Mouse (Mus musculus) 3134 (cell line): ENCODE results near the gene Ddx19b.
"Not testable (repeated sequence)": the region's sequence is repeated elsewhere in the genome, so short reads cannot be mapped to it uniquely, and the experiment has no call there.

Experiments
- DNase-seq: peaks from one replicate; pipeline ENCODE4 v3.0.0-alpha.2; 2011; ENCODE audit warnings: low spot score; ENCODE audit not compliant: insufficient read length; ENCODE audit errors: extremely low read depth

The Ddx19b gene

DNA sequence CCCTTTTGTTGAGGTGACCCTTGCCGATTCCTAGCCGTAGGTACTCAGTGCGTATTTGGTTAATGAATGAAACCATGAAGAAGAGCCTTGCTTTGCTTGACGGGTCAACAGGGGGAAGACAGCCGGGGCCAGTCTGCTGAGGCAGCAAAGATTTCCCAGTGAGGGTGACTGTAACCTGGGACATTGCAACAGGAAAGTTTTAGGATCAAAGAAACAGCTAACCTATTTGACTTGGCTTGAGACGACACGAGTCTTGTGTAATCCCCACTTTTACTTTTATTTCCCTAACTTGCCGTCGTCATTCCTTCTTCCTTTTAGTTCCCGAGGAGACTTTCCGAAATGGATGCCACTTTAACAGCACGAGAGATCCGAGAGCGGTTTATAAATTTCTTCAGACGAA lies 5.0 kb upstream of the Ddx19b start:
- DNase-seq: no peak

GRCm38 (mm10) chr8:111034276-111034675 lies 2.7 kb upstream of the Ddx19b start:
- DNase-seq: no peak

DNA sequence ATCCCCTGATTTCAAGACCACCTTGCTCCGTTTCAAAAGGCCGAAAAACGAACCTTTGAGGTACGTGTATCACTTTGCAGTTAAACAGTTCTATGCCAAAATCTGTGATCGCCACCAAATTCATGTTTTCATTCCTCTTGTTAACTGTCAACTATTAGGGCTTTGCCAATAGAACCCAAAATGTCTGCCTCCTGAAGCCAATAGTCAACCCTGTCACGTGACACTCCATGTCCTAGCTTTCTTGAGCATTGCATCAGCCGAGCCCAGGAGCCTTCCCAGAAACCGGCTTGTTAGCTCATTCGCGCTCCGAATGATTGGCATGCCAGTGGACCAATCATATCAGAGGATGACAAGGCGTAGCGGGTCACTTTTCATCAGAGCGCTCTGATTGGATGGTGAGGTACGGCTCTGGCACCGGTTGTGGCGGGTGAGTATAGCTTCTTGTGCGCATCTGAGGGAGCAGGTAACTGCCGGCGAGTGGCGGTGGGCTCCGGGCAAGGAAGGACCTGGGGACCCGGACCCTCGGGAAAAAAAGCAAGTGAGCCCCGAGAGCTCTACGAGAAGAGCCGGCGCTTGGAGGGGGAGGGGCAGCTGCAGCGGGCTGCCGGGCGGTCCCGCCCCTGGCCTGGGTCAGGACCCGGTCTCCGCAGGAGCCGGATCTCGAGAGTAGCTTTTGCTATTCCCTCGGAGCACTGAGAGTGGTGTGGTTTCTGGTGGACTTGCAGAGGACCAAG lies 2.1 kb upstream of the Ddx19b start:
- DNase-seq: peak; percentile 88

DNA sequence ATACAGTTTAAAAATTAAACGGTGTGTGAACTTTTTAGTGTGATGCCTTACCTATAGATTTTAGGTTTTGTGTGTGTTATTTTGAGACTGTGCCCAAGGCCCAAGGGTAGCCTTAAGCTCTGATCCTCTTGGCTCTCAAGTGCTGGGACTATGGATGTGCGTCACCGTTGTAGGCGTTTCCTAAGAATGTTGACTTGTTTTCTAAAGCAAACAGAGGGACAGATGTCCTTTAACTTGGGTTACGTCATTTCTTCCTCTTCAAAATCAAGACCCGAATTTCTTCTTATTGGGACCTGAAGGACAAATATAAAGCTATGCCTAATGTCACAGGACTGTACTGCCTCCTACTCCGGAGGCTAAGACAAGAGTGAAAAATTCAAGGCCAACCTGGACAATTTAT lies 1.4 kb upstream of the Ddx19b start, which contains the start of gene Aars:
Aars (plus strand) TSS at position 229 of the 400 bp plus-strand sequence.
- no peak for DNase-seq

DNA sequence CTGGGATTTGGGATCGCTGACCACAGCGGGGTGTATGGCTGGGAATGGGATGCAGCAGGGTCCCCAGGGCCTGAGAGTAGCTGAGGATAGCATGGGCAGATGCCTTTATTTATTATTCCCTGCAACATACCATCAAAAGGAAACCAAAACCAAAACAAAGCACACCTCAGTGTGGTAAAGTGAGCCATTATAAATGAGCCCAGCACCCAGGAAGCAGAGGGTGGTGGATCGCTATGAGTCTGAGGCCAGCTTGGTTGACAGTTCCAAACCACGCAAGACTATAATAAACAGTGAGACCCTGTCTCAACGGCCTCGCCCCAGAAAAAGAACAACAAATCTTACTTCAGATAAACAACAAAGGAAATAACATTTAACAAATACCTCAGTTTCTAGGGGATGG lies 1.5 kb downstream of the Ddx19b start:
- no peak for DNase-seq

- DNase-seq: peak; percentile 47
Observed at GRCm38 (mm10) chr8:111029589-111029988, 2.0 kb downstream of the Ddx19b start.

- peak; percentile 94 for DNase-seq
Observed at GRCm38 (mm10) chr8:111027391-111027937, 4.1 kb downstream of the Ddx19b start.

DNA sequence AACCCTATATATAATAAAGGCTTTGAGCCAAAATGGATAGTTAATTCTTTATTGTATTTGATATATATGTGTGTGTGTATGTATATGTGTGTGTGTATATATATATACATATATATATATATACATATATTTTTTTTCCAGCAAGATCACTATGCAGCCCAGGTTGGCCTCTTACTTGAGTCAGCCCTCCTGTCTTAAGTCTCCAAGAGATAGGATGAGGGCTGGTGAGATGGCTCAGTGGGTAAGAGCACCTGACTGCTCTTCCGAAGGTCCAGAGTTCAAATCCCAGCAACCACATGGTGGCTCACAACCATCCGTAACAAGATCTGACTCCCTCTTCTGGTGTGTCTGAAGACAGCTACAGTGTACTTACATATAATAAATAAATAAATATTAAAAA lies 4.9 kb downstream of the Ddx19b start:
- not testable (repeated sequence) for DNase-seq

DNA sequence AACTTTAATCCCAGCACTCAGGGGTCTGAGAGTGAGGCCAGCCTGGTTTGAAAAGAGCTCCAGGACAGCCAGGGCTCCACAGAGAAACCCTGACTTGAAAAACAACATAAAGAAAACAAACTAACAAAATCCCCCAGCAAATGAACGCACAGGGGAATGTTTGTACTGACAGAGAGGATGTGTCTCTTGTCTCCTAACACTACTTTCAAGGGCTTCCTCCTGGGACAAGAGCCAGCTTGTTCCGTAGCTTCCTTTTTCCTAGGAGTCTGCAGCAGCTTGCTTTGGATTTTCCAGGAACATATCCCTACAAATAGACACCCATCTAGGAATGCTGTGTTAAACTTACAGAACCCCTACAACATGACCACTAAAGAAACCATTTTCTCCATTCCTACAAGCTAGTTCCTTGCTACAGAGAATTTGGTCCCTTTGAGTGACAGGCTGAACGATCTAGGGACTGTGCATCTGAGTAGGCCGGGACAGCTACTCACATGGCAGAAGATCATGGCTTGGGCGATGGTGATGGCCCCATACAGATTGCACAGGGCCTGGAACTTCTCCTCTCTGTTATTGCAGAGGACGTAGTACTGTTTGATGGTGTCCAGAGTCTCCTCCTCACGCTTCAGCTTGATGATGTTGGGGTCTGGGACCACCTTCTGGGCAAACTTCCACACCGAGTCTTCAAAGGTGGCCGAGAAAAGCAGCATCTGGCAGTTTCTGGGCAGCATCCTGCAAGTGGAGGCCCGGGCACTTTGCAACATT lies 21.1 kb downstream of the Ddx19b start:
- not testable (repeated sequence) for DNase-seq

GRCm38 (mm10) chr8:110997547-110998531 lies 33.7 kb downstream of the Ddx19b start, which contains the start of gene Ddx19a:
TSS of gene Ddx19a (minus strand) at chr8:110997800.
- peak; percentile 89 for DNase-seq

DNA sequence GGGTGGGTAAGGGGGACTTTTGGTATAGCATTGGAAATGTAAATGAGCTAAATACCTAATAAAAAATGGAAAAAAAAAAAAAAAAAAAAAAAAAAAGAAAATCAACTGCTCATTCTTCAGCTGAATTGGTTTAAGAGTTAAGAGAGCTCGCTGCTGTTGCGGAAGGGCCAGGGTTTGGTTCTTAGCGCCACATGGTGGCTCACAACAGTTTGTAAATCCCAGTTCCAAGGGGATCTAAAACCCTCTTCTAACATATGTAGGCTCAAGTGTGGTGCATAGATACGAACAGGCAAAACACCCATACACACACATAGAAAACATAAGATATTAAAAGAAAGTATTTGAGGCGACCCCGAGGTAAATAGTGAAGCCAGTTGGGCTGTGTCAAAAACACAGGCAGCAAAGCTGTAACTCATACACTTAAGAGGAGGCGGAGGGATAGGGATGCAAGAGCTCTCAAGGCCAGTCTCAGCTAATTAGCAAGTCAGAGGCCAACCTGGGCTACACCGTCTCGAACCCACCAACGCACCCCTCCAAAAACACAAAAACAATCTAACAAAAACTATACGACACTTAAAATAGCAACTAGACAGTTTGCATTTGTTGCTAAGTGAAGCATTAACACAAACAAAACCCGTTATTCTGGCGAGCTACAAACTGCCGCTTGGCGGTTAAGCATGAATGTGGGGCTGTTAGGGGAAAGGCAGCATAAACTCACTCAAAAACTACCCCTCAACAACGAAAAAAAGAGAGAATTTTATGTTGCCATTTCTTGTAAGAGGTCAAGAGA lies 34.7 kb downstream of the Ddx19b start:
- no peak for DNase-seq

GRCm38 (mm10) chr8:110990017-110990416 lies 41.5 kb downstream of the Ddx19b start:
- DNase-seq: no peak

DNA sequence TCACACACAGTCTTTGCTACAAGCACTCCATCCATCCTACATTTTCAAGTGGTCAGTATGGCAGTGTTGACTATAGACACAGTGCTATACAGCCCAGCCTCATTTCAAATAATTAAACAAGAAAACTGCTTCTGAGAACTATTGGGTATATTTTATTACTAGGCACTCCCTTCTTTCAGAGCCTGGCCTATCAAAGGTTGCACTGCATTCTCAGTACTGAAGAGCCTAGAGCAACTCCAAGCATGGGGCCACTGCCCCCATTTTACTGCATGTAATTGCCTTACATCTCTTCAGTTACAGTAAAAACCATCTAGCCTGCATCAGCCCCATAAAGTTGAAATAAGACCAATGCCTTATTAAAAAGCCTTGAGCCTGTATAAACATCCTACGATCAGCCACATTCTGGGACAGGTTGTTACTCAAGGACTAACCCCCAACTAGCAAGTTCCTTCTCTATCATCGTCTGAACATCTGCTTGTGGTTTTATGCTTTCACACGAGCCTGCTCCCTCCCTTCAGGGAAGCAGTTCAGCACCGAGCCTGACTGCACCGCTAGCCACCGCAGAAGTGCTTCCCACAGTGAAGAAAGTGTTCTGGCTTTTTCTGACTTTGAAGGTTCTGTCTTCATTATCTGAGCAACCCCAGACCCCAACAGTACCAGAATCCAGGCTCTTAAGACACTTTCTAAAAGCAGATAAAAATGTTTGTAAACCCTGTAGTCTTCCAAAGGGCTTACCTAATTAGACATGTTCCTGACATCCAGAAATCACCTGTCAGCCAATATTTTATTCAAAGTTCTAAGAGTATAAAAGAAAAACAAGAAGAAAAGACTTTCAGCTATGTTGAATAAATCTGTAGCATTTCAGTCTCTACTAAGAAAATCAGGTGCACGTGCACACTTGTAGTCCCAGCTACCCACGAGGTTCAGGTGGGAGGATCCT lies 43.5 kb downstream of the Ddx19b start:
- no peak for DNase-seq

- no peak for DNase-seq
Observed at GRCm38 (mm10) chr8:110981304-110981703, 50.2 kb downstream of the Ddx19b start.

DNA sequence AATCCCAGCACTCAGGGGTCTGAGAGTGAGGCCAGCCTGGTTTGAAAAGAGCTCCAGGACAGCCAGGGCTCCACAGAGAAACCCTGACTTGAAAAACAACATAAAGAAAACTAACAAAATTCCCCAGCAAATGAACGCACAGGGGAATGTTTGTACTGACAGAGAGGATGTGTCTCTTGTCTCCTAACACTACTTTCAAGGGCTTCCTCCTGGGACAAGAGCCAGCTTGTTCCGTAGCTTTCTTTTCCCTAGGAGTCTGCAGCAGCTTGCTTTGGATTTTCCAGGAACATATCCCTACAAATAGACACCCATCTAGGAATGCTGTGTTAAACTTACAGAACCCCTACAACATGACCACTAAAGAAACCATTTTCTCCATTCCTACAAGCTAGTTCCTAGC lies 53.6 kb downstream of the Ddx19b start:
- DNase-seq: not testable (repeated sequence)

- not testable (repeated sequence) for DNase-seq
Observed at GRCm38 (mm10) chr8:110976532-110976931, 55.0 kb downstream of the Ddx19b start.

- DNase-seq: no peak
Observed at GRCm38 (mm10) chr8:110969910-110970770, 61.4 kb downstream of the Ddx19b start.

DNA sequence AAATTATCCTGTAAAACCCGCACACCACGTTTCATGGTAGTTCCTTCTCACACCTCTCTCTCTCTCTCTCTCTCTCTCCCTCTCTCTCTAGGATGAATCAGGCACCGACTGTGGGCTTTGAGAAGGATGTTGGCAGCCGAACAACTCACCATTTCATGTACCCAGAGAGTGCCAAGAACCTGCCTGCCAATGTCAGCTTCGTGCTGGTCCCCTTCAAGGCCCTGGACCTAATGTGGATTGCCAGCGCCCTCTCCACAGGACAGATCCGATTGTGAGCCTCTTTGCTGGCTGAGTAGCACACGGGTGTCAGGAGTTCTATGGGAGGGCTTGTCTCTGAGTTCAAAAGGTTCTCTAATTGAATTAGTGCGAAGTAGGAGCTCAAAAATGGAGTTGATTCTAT lies 64.2 kb downstream of the Ddx19b start:
- DNase-seq: no peak
